Mouse (Mus musculus): ENCODE measurements around the gene Smg5.
"Not testable (repeated sequence)": the region's sequence is repeated elsewhere in the genome, so short reads cannot be mapped to it uniquely, and the experiment has no call there.

The Smg5 gene

GRCm38 (mm10) chr3:88336058-88337013, at the start of gene Smg5, which contains the start of gene Tmem79:
Smg5 (plus strand) TSS chr3:88336260.
Tmem79 (minus strand) TSS chr3:88336148.
- DNase-seq (ENCODE audit: low spot score in 2 of 2) = peak; percentile 91 to 93

- no peak for DNase-seq (ENCODE audit: low spot score in 2 of 2)
Observed at GRCm38 (mm10) chr3:88287110-88287509, 49.0 kb upstream of the Smg5 start, which contains the start of gene Gm38392. Gm38392 (minus strand) TSS chr3:88287210.

GRCm38 (mm10) chr3:88288133-88288713, 47.8 kb upstream of the Smg5 start:
- not testable (repeated sequence) for DNase-seq (ENCODE audit: low spot score in 2 of 2)

- no peak for DNase-seq (ENCODE audit: low spot score in 2 of 2)
Observed at GRCm38 (mm10) chr3:88291970-88292369, 44.1 kb upstream of the Smg5 start.

- DNase-seq (ENCODE audit: low spot score in 2 of 2) = not testable (repeated sequence)
Observed at GRCm38 (mm10) chr3:88295272-88295671, 40.8 kb upstream of the Smg5 start.

- DNase-seq (ENCODE audit: low spot score in 2 of 2) = no peak
Observed at GRCm38 (mm10) chr3:88296110-88296560, 39.9 kb upstream of the Smg5 start.

GRCm38 (mm10) chr3:88296561-88297318, 39.3 kb upstream of the Smg5 start, which contains the start of the genes Tsacc and Cct3:
Tsacc (minus strand) TSS chr3:88296999.
Cct3 (plus strand) TSS chr3:88297116.
- peak; percentile 97 to 99 for DNase-seq (ENCODE audit: low spot score in 2 of 2)

- DNase-seq (ENCODE audit: low spot score in 2 of 2) = peak; percentile 62 to 63
Observed at GRCm38 (mm10) chr3:88297321-88297851, 38.7 kb upstream of the Smg5 start.

- no peak for DNase-seq (ENCODE audit: low spot score in 2 of 2)
Observed at GRCm38 (mm10) chr3:88299172-88299571, 36.9 kb upstream of the Smg5 start.

GRCm38 (mm10) chr3:88324951-88325405, 11.1 kb upstream of the Smg5 start, which contains the start of gene Glmp:
Glmp (plus strand) TSS chr3:88325023.
- DNase-seq (ENCODE audit: low spot score in 2 of 2) = peak; percentile 32 to 42

- no peak for DNase-seq (ENCODE audit: low spot score in 2 of 2)
Observed at GRCm38 (mm10) chr3:88328956-88329355, 7.1 kb upstream of the Smg5 start.

GRCm38 (mm10) chr3:88331282-88331681, 4.8 kb upstream of the Smg5 start:
- no peak for DNase-seq (ENCODE audit: low spot score in 2 of 2)

- DNase-seq (ENCODE audit: low spot score in 2 of 2) = no peak
Observed at GRCm38 (mm10) chr3:88334029-88334658, 1.9 kb upstream of the Smg5 start.

- DNase-seq (ENCODE audit: low spot score in 2 of 2) = no peak
Observed at GRCm38 (mm10) chr3:88334902-88335435, 1.1 kb upstream of the Smg5 start.

- no peak for DNase-seq (ENCODE audit: low spot score in 2 of 2)
Observed at GRCm38 (mm10) chr3:88335436-88336053, 515 bp upstream of the Smg5 start.

- peak; percentile 32 to 55 for DNase-seq (ENCODE audit: low spot score in 2 of 2)
Observed at GRCm38 (mm10) chr3:88337367-88338020, 1.4 kb downstream of the Smg5 start.

- no peak for DNase-seq (ENCODE audit: low spot score in 2 of 2)
Observed at GRCm38 (mm10) chr3:88338316-88338715, 2.3 kb downstream of the Smg5 start.

GRCm38 (mm10) chr3:88339006-88339405, 2.9 kb downstream of the Smg5 start:
- no peak for DNase-seq (ENCODE audit: low spot score in 2 of 2)

GRCm38 (mm10) chr3:88350732-88351131, 14.7 kb downstream of the Smg5 start:
- no peak for DNase-seq (ENCODE audit: low spot score in 2 of 2)
